Mouse (Mus musculus): ENCODE measurements around the gene Mn1.

GRCm38 (mm10) chr5:111440264-111440663 lies 23.1 kb downstream of the Mn1 start:
- TF ChIP-seq KAT2A (conservative IDR thresholded peaks at IDR 0.05; ENCODE audit: low read depth, low read length) (no peak), POLR2AphosphoS5 (IDR thresholded peaks at IDR 0.05; ENCODE audit: borderline replicate concordance, low read depth, low read length) (no peak)

All from MEL (cell line).